Mouse (Mus musculus): ENCODE results near the gene Pax7. TPM values are rescaled to one million over a fixed set of nuclear protein-coding genes. Genes with fewer than 3 reads are reported as not detected.

The Pax7 gene
- 0.33 TPM for polyA plus RNA-seq (2015; fragmentation: Illumina TruSeq; extraction: RNeasy Lipid Tissue Mini Kit (QIAGEN cat#74804); ENCODE audit: insufficient read depth, low replicate concordance)

GRCm38 (mm10) chr4:139833036-139833634, at the start of gene Pax7:
Pax7 (minus strand) TSS chr4:139833528.

Other genes starting within 250 kb of the Pax7 start
- not detected for gene Gm21969, start 230.3 kb downstream of the Pax7 start, polyA plus RNA-seq (2015; fragmentation: Illumina TruSeq; extraction: RNeasy Lipid Tissue Mini Kit (QIAGEN cat#74804); ENCODE audit: insufficient read depth, low replicate concordance)
- gene Aldh4a1, start 210.7 kb downstream of the Pax7 start, polyA plus RNA-seq (2015; fragmentation: Illumina TruSeq; extraction: RNeasy Lipid Tissue Mini Kit (QIAGEN cat#74804); ENCODE audit: insufficient read depth, low replicate concordance), result 8.1 TPM
- gene Tas1r2, start 180.0 kb downstream of the Pax7 start, polyA plus RNA-seq (2015; fragmentation: Illumina TruSeq; extraction: RNeasy Lipid Tissue Mini Kit (QIAGEN cat#74804); ENCODE audit: insufficient read depth, low replicate concordance), result not detected
- 0.69 TPM for gene Klhdc7a, start 134.5 kb upstream of the Pax7 start, polyA plus RNA-seq (2015; fragmentation: Illumina TruSeq; extraction: RNeasy Lipid Tissue Mini Kit (QIAGEN cat#74804); ENCODE audit: insufficient read depth, low replicate concordance)